Mouse (Mus musculus) 3T3-L1 (cell line): ENCODE data around the gene Mroh2a.
"Not testable (repeated sequence)": the region's sequence is repeated elsewhere in the genome, so short reads cannot be mapped to it uniquely, and the experiment has no call there.

ENCODE experiments used
- DNase-seq: peaks from one replicate; pipeline ENCODE4 v3.0.0-alpha.2; 2015; ENCODE audit warnings: low read depth, low spot score

Gene Mroh2a

GRCm38 (mm10) chr1:88218591-88218990 lies 8.2 kb upstream of the Mroh2a start:
- no peak for DNase-seq

DNA sequence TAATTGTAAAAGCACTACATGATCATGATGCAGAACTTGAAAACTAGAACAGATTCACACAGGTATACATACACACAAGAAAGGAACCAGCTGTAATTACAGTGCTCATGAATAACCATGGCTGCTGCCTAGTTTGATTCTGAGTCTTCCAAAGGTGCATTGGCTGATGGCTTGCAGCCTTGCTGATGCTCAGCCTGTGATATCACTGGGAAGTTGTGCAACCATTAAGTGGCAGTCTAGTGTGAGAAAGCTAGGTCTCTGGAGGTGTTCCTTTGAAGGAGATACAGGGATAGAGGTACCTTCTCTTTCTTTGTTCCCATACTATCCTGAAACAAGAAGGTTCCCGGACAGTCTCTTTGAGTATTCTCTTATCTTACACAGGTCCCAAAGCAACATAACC lies 7.7 kb upstream of the Mroh2a start:
- no peak for DNase-seq

DNA sequence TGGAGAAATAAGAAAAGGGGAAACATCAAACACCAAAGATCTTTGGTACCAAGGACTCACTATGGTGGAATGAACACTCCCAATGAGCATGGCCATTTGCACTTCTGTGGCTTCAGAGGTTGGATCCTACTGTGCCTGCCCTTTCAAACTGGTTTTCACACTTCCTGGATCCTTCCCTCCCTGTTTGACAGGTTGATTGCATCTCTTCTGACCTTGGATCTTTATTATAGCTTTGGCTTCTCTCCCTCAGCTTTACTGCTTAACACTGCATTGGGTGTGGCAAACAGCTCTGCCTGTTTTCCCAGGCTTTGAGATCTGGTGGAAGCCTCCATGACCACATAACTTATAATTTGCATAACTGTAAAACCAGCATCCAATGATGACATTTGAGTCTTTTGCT lies 6.5 kb upstream of the Mroh2a start:
- DNase-seq: no peak

DNA sequence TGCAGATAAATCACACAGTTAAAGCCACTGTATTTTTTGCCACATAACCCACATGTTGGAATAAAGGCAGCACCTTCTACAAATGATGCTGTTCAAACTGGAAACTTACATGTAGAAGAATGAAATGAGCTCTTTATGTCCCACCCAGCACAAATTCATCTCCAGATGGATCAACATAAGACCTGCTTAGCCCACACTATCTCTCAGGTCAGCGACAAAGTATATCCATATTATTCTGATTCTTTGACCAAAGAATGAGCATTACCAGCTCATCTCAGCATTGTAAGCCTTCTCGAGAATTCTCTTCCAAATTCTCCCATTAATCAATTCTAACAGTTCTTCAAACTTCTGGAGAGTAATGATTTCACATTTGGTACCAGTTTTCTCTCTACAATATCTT lies 4.6 kb upstream of the Mroh2a start:
- DNase-seq: no peak

DNA sequence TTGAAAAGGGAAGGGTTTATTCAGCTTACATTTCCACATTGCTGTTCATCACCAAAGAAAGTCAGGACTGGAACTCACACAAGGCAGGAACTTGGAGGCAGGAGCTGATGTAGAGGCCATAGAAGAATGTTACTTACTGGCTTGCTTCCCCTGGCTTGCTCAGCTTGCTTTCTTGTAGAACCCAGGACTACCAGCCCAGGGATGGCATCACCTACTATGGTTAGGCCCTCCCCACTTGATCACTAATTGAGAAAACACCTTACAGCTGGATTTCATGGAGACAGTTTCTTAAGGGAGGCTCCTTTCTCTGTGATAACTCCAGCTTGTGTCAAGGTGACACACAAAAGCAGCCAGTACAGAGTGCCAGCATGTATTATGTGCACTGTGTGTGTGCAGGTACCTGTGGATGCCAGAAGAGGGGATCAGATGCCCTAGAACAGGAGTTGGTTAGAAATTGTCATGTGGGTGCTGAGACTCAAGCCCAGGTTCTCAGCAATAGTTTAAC lies 3.7 kb upstream of the Mroh2a start:
- DNase-seq: not testable (repeated sequence)

DNA sequence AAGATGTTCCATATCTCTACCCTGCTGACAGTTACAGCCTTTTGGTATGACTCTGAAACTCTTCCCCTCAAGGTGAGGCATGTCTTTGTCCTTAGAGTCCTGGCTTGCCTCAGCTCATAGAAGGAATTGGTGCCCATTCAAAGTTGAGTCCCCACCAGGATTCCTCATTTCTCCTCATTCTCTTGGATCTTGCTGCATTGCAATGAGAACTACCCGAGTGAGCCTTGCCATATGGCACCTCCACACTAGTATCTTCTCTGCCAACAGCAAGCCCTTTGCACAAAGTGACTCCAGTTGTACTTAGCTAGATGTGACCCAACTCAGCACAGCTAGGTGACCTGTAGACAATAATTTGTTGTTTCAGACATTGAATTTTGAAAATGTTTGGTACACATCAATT lies 3.2 kb upstream of the Mroh2a start:
- no peak for DNase-seq

DNA sequence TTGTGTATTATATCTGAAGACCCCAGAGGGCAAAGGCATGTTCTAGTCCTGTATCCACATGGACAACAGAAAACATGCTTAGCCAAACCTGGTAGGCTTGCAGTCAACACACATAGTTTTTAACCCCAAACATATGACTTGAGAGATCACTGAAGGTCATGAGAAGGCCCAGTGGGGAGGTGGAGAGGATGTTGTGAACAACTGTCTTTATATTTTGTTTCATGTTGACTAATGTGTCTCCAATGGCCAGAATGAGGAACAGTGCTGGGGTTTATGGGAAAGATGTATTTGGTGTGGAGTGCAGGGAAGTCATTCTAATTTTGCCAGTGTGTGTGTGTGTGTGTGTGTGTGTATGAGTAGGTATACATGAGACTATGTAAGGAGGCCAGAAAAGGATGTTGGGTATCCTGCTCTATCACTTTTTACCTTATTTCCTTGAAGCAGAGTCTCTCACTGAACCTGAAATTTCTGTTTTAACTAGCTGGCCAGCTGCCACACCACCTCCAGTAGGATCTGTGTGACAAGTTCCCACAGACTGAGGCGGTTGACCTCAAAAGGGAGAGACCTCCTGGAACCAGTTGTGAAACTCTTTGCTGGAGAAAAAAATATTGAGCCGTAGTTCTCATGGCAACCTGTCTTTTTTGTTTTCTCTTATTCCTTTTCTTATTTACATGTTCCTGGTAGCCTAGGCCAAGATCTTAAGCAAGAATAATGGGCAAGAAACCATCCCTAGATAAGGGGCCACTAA lies 2.6 kb upstream of the Mroh2a start:
- DNase-seq: no peak

DNA sequence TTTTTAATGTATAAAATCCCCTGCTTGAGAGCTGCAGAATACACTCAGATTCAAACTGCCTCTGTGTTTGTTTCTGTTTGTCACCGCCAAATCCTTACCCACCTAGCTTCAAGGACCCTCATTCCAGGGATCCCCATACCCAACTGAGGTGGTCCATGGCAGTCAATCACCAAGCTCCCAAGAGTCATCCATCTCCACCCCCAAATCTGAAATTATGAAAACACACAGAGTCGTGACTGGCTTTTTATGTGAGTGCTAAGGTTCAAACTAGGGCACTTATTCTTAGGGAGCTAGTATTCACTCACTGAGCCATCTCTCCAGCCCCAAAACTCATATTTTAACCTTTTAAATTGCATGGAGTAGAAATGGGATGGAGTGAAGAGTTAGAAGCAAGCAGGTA lies 1.5 kb upstream of the Mroh2a start:
- not testable (repeated sequence) for DNase-seq

- no peak for DNase-seq
These were observed 1.0 kb upstream of the Mroh2a start for GRCm38 (mm10) chr1:88225741-88226140.

DNA sequence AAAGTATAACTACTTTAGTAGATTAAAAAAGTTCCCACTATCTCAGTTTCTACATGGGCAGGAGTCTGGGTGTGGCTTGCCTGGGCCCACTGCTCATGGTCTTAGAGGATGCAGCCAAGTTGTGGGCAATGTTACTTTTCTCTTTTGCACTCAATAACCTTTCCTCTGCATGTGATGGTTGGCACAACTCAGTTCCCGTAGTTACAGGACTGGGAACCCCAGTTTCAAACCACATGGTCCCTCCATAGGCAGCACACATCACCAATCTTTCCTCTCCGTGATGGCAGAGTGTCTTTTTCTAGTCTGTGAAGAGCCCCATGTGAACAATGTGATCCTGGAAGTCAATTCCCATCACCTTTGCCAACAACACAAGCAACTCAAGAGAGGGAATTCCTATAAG lies 696 bp downstream of the Mroh2a start:
- DNase-seq: no peak

DNA sequence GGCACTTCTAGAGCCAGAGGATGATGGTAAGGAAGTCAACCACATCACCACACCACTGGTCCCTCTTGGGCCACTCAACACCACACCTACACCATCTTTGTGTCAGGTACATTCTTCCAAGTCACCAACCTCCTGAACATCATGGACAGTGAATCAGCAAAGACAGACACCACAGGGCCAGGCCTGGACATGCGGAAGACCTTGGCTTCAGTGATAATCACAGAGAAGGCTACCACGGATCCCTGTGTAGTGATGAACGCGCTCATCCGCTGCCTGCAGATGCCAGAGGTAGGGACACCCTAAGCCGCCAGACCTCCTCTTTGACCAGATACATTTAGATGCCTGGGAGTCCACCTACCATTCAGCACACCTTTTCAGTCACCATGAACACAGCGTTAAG lies 1.3 kb downstream of the Mroh2a start:
- DNase-seq: no peak

DNA sequence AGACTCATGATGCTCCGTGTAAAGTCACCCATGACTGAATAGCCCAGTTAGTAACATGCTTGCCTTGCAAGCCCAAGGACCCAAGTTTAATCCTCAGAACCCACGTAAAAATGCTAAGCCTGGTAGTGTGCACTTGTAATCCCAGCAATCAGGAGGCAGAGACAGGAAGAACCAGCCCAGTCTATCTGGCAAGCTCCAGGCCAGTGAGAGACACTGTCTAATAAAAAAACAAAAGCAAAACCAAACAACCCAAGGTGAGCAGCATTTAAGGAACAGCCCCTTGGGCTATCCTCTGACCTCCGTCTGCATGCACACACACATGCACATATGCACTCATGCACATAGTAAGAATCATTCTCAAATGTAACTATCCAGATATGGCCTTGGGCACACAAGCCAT lies 2.8 kb downstream of the Mroh2a start:
- DNase-seq: no peak

- no peak for DNase-seq
These were observed 3.2 kb downstream of the Mroh2a start for GRCm38 (mm10) chr1:88229986-88230385.

GRCm38 (mm10) chr1:88230421-88230820 lies 3.6 kb downstream of the Mroh2a start:
- no peak for DNase-seq

- no peak for DNase-seq
These were observed 4.4 kb downstream of the Mroh2a start for GRCm38 (mm10) chr1:88230981-88231802.

DNA sequence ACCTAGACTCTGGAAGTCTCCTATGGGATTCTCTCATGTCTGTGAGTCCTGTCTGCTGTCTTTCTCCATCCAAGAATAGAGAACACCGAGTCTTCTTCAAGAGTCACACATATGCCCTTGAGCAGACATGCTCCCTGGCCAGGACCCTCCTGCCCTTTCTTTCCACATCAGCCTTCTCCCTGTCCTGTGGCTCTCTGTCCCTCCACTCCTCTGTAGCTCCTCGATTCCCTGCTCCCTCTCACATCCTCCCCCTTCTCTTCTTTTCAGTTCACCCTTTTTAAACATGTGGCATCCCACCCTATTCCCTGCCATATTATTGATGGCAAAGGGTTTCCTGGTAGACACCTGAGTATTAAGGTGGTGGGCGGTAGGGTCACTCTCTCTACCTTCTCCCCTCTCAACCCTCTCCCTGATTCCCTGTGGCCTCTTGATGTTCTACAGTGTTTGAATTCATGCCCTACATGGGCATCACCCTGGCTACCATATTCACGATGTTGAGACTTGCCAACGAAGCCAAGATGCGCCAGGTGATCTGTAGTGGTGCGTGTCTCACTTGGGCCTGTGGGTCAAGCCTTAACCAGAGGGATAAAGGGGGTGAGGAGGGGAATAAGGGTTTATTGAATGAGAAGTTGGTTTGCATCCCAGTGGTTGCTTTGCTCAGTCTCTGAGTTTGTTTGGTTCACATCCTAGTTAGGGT lies 5.2 kb downstream of the Mroh2a start:
- no peak for DNase-seq

GRCm38 (mm10) chr1:88232664-88233380 lies 6.0 kb downstream of the Mroh2a start:
- no peak for DNase-seq

- DNase-seq: no peak
These were observed 6.8 kb downstream of the Mroh2a start for GRCm38 (mm10) chr1:88233421-88234247.

- no peak for DNase-seq
These were observed 7.4 kb downstream of the Mroh2a start for GRCm38 (mm10) chr1:88234248-88234610.

GRCm38 (mm10) chr1:88234646-88235045 lies 7.9 kb downstream of the Mroh2a start:
- no peak for DNase-seq
